Mouse (Mus musculus): ENCODE measurements at regions not wholly inside any gene's neighbourhood (a gene's known extent, or its start where the extent isn't known, plus 50 kb on each side); places are given as distances from the start of the nearest gene placed in this dataset.

- Histone ChIP-seq H3K4me1 (replicated peaks; ENCODE audit: low read depth, low read length) (peaks cover 6% of the 10 kb centered on the region), H3K4me3 (replicated peaks; ENCODE audit: low read length) (no peak overlapping the region), H3K9me3 (ENCODE audit: low read length) (no peaks in the 10 kb centered on the region), H3K36me3 (ENCODE audit: insufficient read depth, low read length) (no peaks in the 10 kb centered on the region), H3K27me3 (ENCODE audit: insufficient read depth, low read length) (no peaks in the 10 kb centered on the region)
- TF ChIP-seq POU5F1 (IDR thresholded peaks at IDR 0.05; ENCODE audit: borderline replicate concordance, low read length), result no peak
- no peak for TF ChIP-seq NANOG (IDR thresholded peaks at IDR 0.05; ENCODE audit: borderline replicate concordance, low read length)
- TF ChIP-seq CTCF (conservative IDR thresholded peaks at IDR 0.05; ENCODE audit: low read length), result no peak
Observed at GRCm38 (mm10) chr5:119366296-119366695, 304.2 kb upstream of the Tbx3 start.

GRCm38 (mm10) chr5:119370481-119370880 lies 300.0 kb upstream of the Tbx3 start:
- no peaks in the 10 kb centered on the region for H3K9me3 ChIP-seq (ENCODE audit: low read length)
- TF ChIP-seq POU5F1 (IDR thresholded peaks at IDR 0.05; ENCODE audit: borderline replicate concordance, low read length) (no peak), NANOG (IDR thresholded peaks at IDR 0.05; ENCODE audit: borderline replicate concordance, low read length) (no peak), CTCF (conservative IDR thresholded peaks at IDR 0.05; ENCODE audit: low read length) (no peak)
- H3K27me3 ChIP-seq (ENCODE audit: insufficient read depth, low read length), result no peaks in the 10 kb centered on the region
- no peak overlapping the region for H3K4me3 ChIP-seq (replicated peaks; ENCODE audit: low read length)
- H3K4me1 ChIP-seq (replicated peaks; ENCODE audit: low read depth, low read length), result peaks cover 30% of the 10 kb centered on the region
- no peaks in the 10 kb centered on the region for H3K36me3 ChIP-seq (ENCODE audit: insufficient read depth, low read length)

DNA sequence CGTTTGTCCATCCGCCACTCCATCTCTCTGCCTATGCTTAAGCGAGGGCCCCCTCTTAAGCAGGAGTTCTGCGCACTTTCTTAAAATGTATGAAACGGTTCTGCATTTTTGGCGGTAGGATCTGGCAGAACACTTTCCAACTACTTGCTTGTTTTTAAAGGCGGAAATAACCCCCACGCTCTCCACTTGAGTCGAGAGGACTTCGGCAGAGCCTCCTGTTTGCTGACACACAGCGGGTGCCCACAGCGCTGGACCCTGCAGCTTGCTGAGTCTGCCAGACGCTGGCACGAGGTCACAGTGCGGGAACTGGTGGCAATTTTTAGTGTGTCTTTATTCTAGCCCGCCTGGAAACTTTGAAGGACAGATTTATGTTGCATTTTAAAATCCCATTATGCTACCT lies 299.5 kb upstream of the Tbx3 start:
- no peak for TF ChIP-seq CTCF (conservative IDR thresholded peaks at IDR 0.05; ENCODE audit: low read length)
- TF ChIP-seq NANOG (IDR thresholded peaks at IDR 0.05; ENCODE audit: borderline replicate concordance, low read length), result no peak
- TF ChIP-seq POU5F1 (IDR thresholded peaks at IDR 0.05; ENCODE audit: borderline replicate concordance, low read length), result no peak
- peaks cover 30% of the 10 kb centered on the region for H3K4me1 ChIP-seq (replicated peaks; ENCODE audit: low read depth, low read length)
- no peaks in the 10 kb centered on the region for H3K36me3 ChIP-seq (ENCODE audit: insufficient read depth, low read length)
- no peak overlapping the region for H3K4me3 ChIP-seq (replicated peaks; ENCODE audit: low read length)
- H3K9me3 ChIP-seq (ENCODE audit: low read length), result no peaks in the 10 kb centered on the region
- no peaks in the 10 kb centered on the region for H3K27me3 ChIP-seq (ENCODE audit: insufficient read depth, low read length)

GRCm38 (mm10) chr5:119373774-119374700 lies 296.4 kb upstream of the Tbx3 start:
- peaks cover 30% of the 10 kb centered on the region for H3K4me1 ChIP-seq (replicated peaks; ENCODE audit: low read depth, low read length)
- no peaks in the 10 kb centered on the region for H3K36me3 ChIP-seq (ENCODE audit: insufficient read depth, low read length)
- no peaks in the 10 kb centered on the region for H3K27me3 ChIP-seq (ENCODE audit: insufficient read depth, low read length)
- no peak for TF ChIP-seq POU5F1 (IDR thresholded peaks at IDR 0.05; ENCODE audit: borderline replicate concordance, low read length)
- no peak for TF ChIP-seq NANOG (IDR thresholded peaks at IDR 0.05; ENCODE audit: borderline replicate concordance, low read length)
- TF ChIP-seq CTCF (conservative IDR thresholded peaks at IDR 0.05; ENCODE audit: low read length), result no peak
- no peaks in the 10 kb centered on the region for H3K9me3 ChIP-seq (ENCODE audit: low read length)
- H3K4me3 ChIP-seq (replicated peaks; ENCODE audit: low read length), result 0 out of 2 replicates have a peak overlapping the region, but pooled peaks have one; percentile 10

- H3K9me3 ChIP-seq (ENCODE audit: low read length), result no peaks in the 10 kb centered on the region
- peaks cover 30% of the 10 kb centered on the region for H3K4me1 ChIP-seq (replicated peaks; ENCODE audit: low read depth, low read length)
- no peaks in the 10 kb centered on the region for H3K27me3 ChIP-seq (ENCODE audit: insufficient read depth, low read length)
- H3K36me3 ChIP-seq (ENCODE audit: insufficient read depth, low read length), result no peaks in the 10 kb centered on the region
- H3K4me3 ChIP-seq (replicated peaks; ENCODE audit: low read length), result no peak overlapping the region
- TF ChIP-seq NANOG (IDR thresholded peaks at IDR 0.05; ENCODE audit: borderline replicate concordance, low read length), result 0 out of 2 replicates have a peak, but pooled peaks have one; percentile 23
- TF ChIP-seq CTCF (conservative IDR thresholded peaks at IDR 0.05; ENCODE audit: low read length), result no peak
Observed at GRCm38 (mm10) chr5:119374861-119375260, 295.6 kb upstream of the Tbx3 start.

- no peaks in the 10 kb centered on the region; the same call in 1 of the 2 replicates for H3K9me3 ChIP-seq (ENCODE audit: low read length)
- H3K36me3 ChIP-seq (ENCODE audit: insufficient read depth, low read length), result no peaks in the 10 kb centered on the region
- no peak for TF ChIP-seq NANOG (IDR thresholded peaks at IDR 0.05; ENCODE audit: borderline replicate concordance, low read length)
- H3K27me3 ChIP-seq (ENCODE audit: insufficient read depth, low read length), result no peaks in the 10 kb centered on the region
- H3K4me3 ChIP-seq (replicated peaks; ENCODE audit: low read length), result no peak overlapping the region
- H3K4me1 ChIP-seq (replicated peaks; ENCODE audit: low read depth, low read length), result peaks cover 18% of the 10 kb centered on the region
Observed at GRCm38 (mm10) chr5:119378261-119378660, 292.2 kb upstream of the Tbx3 start.

- TF ChIP-seq NANOG (IDR thresholded peaks at IDR 0.05; ENCODE audit: borderline replicate concordance, low read length), result no peak
- no peak for TF ChIP-seq CTCF (conservative IDR thresholded peaks at IDR 0.05; ENCODE audit: low read length)
- TF ChIP-seq POU5F1 (IDR thresholded peaks at IDR 0.05; ENCODE audit: borderline replicate concordance, low read length), result no peak
- Histone ChIP-seq H3K4me1 (replicated peaks; ENCODE audit: low read depth, low read length) (peaks cover 3% of the 10 kb centered on the region; the same call in 1 of the 2 replicates), H3K36me3 (ENCODE audit: insufficient read depth, low read length) (no peaks in the 10 kb centered on the region), H3K4me3 (replicated peaks; ENCODE audit: low read length) (no peak overlapping the region), H3K9me3 (ENCODE audit: low read length) (peaks cover 5% of the 10 kb centered on the region), H3K27me3 (ENCODE audit: insufficient read depth, low read length) (no peaks in the 10 kb centered on the region)
Observed at GRCm38 (mm10) chr5:119379915-119380432, 290.5 kb upstream of the Tbx3 start.

- Histone ChIP-seq H3K4me3 (replicated peaks; ENCODE audit: low read length) (no peak overlapping the region), H3K4me1 (replicated peaks; ENCODE audit: low read depth, low read length) (peaks cover 12% of the 10 kb centered on the region), H3K27me3 (ENCODE audit: insufficient read depth, low read length) (no peaks in the 10 kb centered on the region), H3K36me3 (ENCODE audit: insufficient read depth, low read length) (no peaks in the 10 kb centered on the region), H3K9me3 (ENCODE audit: low read length) (peaks cover 5% of the 10 kb centered on the region)
- TF ChIP-seq POU5F1 (IDR thresholded peaks at IDR 0.05; ENCODE audit: borderline replicate concordance, low read length) (no peak), CTCF (conservative IDR thresholded peaks at IDR 0.05; ENCODE audit: low read length) (no peak), NANOG (IDR thresholded peaks at IDR 0.05; ENCODE audit: borderline replicate concordance, low read length) (no peak)
Observed at GRCm38 (mm10) chr5:119381495-119381894, 289.0 kb upstream of the Tbx3 start.
